Mouse (Mus musculus): ENCODE data around the gene Tmem30c. TPM values are rescaled to one million over a fixed set of nuclear protein-coding genes. Genes with fewer than 3 reads are reported as not detected.

Gene Tmem30c
- polyA plus RNA-seq, 1 experiment from 2014 or later, result 0.41 TPM

DNA sequence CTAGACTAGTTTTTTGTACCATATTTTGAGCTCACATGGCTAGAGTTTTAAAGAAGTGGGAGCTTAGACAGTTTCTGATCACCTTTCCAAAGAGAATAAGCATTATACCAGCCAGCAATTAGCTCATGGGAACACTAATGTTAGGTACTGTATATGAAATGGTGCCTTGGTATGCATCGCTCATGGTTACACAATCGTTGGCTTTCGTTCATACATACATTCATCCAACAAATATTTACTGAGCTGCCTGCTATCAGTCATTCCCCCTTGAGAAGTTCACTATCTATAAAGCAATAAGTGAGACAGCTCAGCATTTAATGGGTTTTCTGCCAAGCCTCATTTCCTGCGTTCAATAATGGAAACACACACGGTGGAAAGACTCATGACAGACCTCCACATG lies 66.2 kb downstream of the Tmem30c start:
- Histone ChIP-seq H3K4me1 (ENCODE audit: control insufficient read depth, insufficient read depth, low read length) (peaks cover 8% of the 10 kb centered on the region; the same call in 1 of the 2 replicates), H3K9me3 (ENCODE audit: control insufficient read depth, low read length) (no peaks in the 10 kb centered on the region), H3K27me3 (ENCODE audit: control insufficient read depth, insufficient read depth, low read length) (no peaks in the 10 kb centered on the region), H3K36me3 (ENCODE audit: control insufficient read depth, insufficient read depth, low read length) (no peaks in the 10 kb centered on the region; the same call in 1 of the 2 replicates), H3K4me3 (ENCODE audit: low read length) (no peak overlapping the region), H3K4me2 (replicated peaks; ENCODE audit: low read depth, low read length) (no peak overlapping the region), H3K27ac (ENCODE audit: low read depth, low read length) (no peak overlapping the region), H3K9ac (ENCODE audit: low read depth, low read length) (no peak overlapping the region)
- ATAC-seq (ENCODE audit: low FRiP score, low TSS enrichment), result no peak
- 90% methylated on average over 5 of the region's 5 CpGs for WGBS

DNA sequence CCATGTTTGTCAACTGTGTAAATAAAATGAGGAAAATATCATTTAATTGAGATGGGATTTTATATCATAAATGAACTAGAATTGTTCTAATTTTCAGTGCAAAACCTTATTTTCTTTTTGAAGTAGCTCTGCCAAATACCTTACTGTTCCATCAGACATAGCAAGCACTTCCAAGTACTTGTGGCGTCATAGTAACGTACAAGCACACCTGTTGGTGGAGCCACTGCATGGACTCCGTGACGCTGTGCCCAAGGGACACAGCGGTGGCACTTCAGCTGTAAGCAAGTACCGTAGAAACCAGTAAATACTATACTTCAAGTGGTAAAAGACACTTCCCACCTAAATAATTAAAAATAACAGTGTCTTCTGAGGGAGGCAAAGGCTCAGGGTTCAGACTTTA lies 72.3 kb downstream of the Tmem30c start:
- Histone ChIP-seq H3K9ac (ENCODE audit: low read depth, low read length) (no peak overlapping the region), H3K27ac (ENCODE audit: low read depth, low read length) (no peak overlapping the region), H3K9me3 (ENCODE audit: control insufficient read depth, low read length) (no peaks in the 10 kb centered on the region), H3K4me3 (ENCODE audit: low read length) (no peak overlapping the region), H3K4me1 (ENCODE audit: control insufficient read depth, insufficient read depth, low read length) (no peaks in the 10 kb centered on the region), H3K4me2 (replicated peaks; ENCODE audit: low read depth, low read length) (no peak overlapping the region), H3K36me3 (ENCODE audit: control insufficient read depth, insufficient read depth, low read length) (peaks cover 2% of the 10 kb centered on the region; the same call in 1 of the 2 replicates), H3K27me3 (ENCODE audit: control insufficient read depth, insufficient read depth, low read length) (no peaks in the 10 kb centered on the region)
- ATAC-seq (ENCODE audit: low FRiP score, low TSS enrichment), result no peak
- WGBS, result 95% methylated on average over 6 of the region's 6 CpGs

Other genes with a start within 250 kb of the Tmem30c start
- gene Tmem45a2, start 221.5 kb downstream of the Tmem30c start, polyA plus RNA-seq (2014; fragmentation: Nextera tagmentation; extraction: Ambion mirVana), result 0.19 TPM in 1 of 2 replicates, not detected in the other
- 47.0 and 63.7 TPM in 2 replicates for gene Tomm70a, start 171.2 kb downstream of the Tmem30c start, polyA plus RNA-seq (2014; fragmentation: Nextera tagmentation; extraction: Ambion mirVana)
- gene Nit2, start 125.5 kb downstream of the Tmem30c start, polyA plus RNA-seq (2014; fragmentation: Nextera tagmentation; extraction: Ambion mirVana), result 90.9 and 101 TPM in 2 replicates
- gene Tbc1d23, start 61.4 kb downstream of the Tmem30c start, polyA plus RNA-seq (2014; fragmentation: Nextera tagmentation; extraction: Ambion mirVana), result 28.1 and 31.2 TPM in 2 replicates
- gene Filip1l, start 60.2 kb upstream of the Tmem30c start, polyA plus RNA-seq (2014; fragmentation: Nextera tagmentation; extraction: Ambion mirVana), result 16.3 and 21.1 TPM in 2 replicates